Mouse (Mus musculus) ES-Bruce4 (cell line): ENCODE measurements at regions not wholly inside any gene's neighbourhood (a gene's known extent, or its start where the extent isn't known, plus 50 kb on each side); places are given as distances from the start of the nearest gene placed in this dataset.

Experiments used
- CTCF ChIP-seq: IDR thresholded peaks from one replicate; pipeline ENCODE4 v1.8.1; 2011; ENCODE audit warnings: low read depth, low read length
- EP300 ChIP-seq: IDR thresholded peaks from 2 replicates; pipeline ENCODE4 v1.6.1; 2011; ENCODE audit warnings: low read depth, low read length; ENCODE audit not compliant: insufficient read depth

DNA sequence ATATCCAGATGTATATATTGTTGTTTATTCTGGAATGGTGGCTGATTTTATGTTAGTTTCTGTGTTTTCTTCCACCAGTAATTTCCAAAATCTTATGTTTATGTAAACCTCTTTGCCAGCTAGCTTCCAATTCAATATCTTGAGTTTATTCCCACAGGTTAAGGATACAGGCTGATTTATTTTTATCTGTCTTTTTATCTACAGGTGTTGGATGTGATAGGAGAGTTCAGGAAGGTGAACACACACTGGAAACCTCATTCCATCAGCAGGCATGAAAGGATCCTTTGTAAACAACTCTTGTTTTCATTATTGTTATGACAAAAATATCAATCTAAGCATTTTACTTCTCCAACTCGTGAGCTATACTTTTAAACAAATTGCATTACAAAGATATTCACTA is 587.3 kb upstream of the Tex47 start:
- no peak for TF ChIP-seq CTCF
- TF ChIP-seq EP300 = no peak
